22 mouse cellular contexts compared by ENCODE assay signal in genomic region chr2:92478313-92478688, GRCm38 (mm10). TPM values are rescaled to one million over a fixed set of nuclear protein-coding genes. Genes with fewer than 3 reads are reported as not detected.
DNase-seq lines count a peak whose midpoint lies in the region; TF ChIP-seq lines count a peak whose summit lies in the region.
"Had no signal": no experiment of that assay in that cellular context is flagged by ENCODE, and none has a peak within 500 bp of the region (broad histone marks: within the 10 kb centered on the region; RNA-seq: fewer than 3 reads in every experiment).

No protein-coding gene starts in this region.

- 7% methylated on average over 4 of the region's 4 CpGs for WGBS in macrophage (ENCODE audit: missing documents)

- TF ChIP-seq CTCF in layer of hippocampus, adult 2 months (conservative IDR thresholded peaks at IDR 0.05): no peak

- H3K27ac ChIP-seq in layer of hippocampus, adult 2 months: peak overlapping the region; percentile 68
- peak overlapping the region; percentile 37 for H3K27ac ChIP-seq in macrophage
- H3K27ac ChIP-seq: gastrocnemius, adult 2 months; heart, adult 2 months; liver, embryonic 13.5 days; midbrain, embryonic 13.5 days; neural tube, embryonic 15.5 days had no signal

- H3K4me3 ChIP-seq in layer of hippocampus, adult 2 months: no peak overlapping the region
- no peak overlapping the region for H3K4me3 ChIP-seq in macrophage (ENCODE audit: inconsistent target)
- H3K4me3 ChIP-seq: erythroblast, embryonic 14.5 days; gastrocnemius, adult 2 months; heart, adult 2 months; heart, embryonic 13.5 days; limb, embryonic 13.5 days; liver, embryonic 13.5 days; midbrain, embryonic 13.5 days; neural tube, embryonic 15.5 days had no signal

- H3K36me3 ChIP-seq in macrophage (ENCODE audit: inconsistent target): no peaks in the 10 kb centered on the region
- H3K36me3 ChIP-seq: heart, embryonic 13.5 days; limb, embryonic 13.5 days; liver, embryonic 13.5 days; midbrain, embryonic 13.5 days; neural tube, embryonic 15.5 days had no signal

- intact Hi-C loops in heart, postnatal 10 days (cut with DNase I): no loop called here
- intact Hi-C loops in left cerebral cortex, postnatal 4 days (cut with DNase I): no loop called here

- no peaks in the 10 kb centered on the region for H3K79me2 ChIP-seq in macrophage (ENCODE audit: inconsistent target)

- no peak for DNase-seq in layer of hippocampus, adult 2 months (ENCODE audit: low spot score in 2 of 2)
- DNase-seq in layer of hippocampus, adult 9-11 months: no peak
- peak; percentile 26 for DNase-seq in lung, postnatal 36 days
- no peak for DNase-seq in lung, postnatal 10 days
- no peak for DNase-seq in heart, postnatal 10 days
- no peak for DNase-seq in left cerebral cortex, postnatal 4 days
- DNase-seq: adrenal gland, postnatal 14 days; cerebellum, adult 11-12 months; cerebellum, adult 9-11 months; gastrocnemius, adult 2 months; gastrocnemius, postnatal 36 days; heart, adult 2 months; kidney, adult 18-20 months; liver, embryonic 13.5 days; spleen, adult 18-20 months; thymus, postnatal 4 days had no signal

RNA-seq across cellular contexts. Expression of gene Slc35c1, which starts 18.0 kb away (rescaled TPM):
- total RNA-seq in layer of hippocampus, adult 2 months (2021): 10 to 100 TPM; 14.0 to 15.7 TPM
- 1 to 10 TPM in 23 of 26 experiments, under 1 TPM in 3; 0.76 to 7.5 (median 2.0) TPM for total RNA-seq in macrophage (2018; cell fraction: chromatin; rRNA removed)
- 10 to 100 TPM in 24 of 26 experiments, 1 to 10 TPM in 2; 7.2 to 28.0 (median 20.0) TPM for total RNA-seq in macrophage (2018; cell fraction: cytosol; rRNA removed)
- total RNA-seq in macrophage (2018; cell fraction: nucleus; rRNA removed): 10 to 100 TPM in 19 of 26 experiments, 1 to 10 TPM in 7; 3.1 to 30.6 (median 15.6) TPM
- 19.5 to 23.8 TPM (median 21.6 TPM) in 3 replicates for polyA plus RNA-seq in macrophage (2018)
- 1 to 10 TPM; 6.7 to 6.9 TPM for total RNA-seq in heart, postnatal 10 days (2021)
- 10 to 100 TPM; 18.0 to 18.1 TPM for total RNA-seq in left cerebral cortex, postnatal 4 days (2021)

RNA-seq across cellular contexts. Expression of gene Cry2, which starts 44.5 kb away (rescaled TPM):
- 100 to 1,000 TPM; 105 to 108 TPM for total RNA-seq in layer of hippocampus, adult 2 months (2021)
- total RNA-seq in macrophage (2018; cell fraction: chromatin; rRNA removed): 10 to 100 TPM in 23 of 26 experiments, 1 to 10 TPM in 3; 8.8 to 28.9 (median 20.4) TPM
- total RNA-seq in macrophage (2018; cell fraction: cytosol; rRNA removed): 1 to 10 TPM; 1.6 to 4.4 (median 3.1) TPM
- 10 to 100 TPM in 16 of 26 experiments, 1 to 10 TPM in 10; 5.3 to 24.1 (median 10.9) TPM for total RNA-seq in macrophage (2018; cell fraction: nucleus; rRNA removed)
- polyA plus RNA-seq in macrophage (2018): 2.4 to 3.5 TPM (median 3.0 TPM) in 3 replicates
- 10 to 100 TPM; 25.6 to 30.9 TPM for total RNA-seq in heart, postnatal 10 days (2021)
- total RNA-seq in left cerebral cortex, postnatal 4 days (2021): 10 to 100 TPM; 74.6 to 75.8 TPM
